Mouse (Mus musculus): ENCODE measurements around the gene Gpatch2l. TPM values are rescaled to one million over a fixed set of nuclear protein-coding genes. Genes with fewer than 3 reads are reported as not detected.
A peak's percentile ranks its signal among the peaks of the same experiment; 100 is the strongest.

Gene Gpatch2l
- total and polyA plus RNA-seq, 3 experiments, result 5.5 to 8.5 (median 8.0) TPM

DNA sequence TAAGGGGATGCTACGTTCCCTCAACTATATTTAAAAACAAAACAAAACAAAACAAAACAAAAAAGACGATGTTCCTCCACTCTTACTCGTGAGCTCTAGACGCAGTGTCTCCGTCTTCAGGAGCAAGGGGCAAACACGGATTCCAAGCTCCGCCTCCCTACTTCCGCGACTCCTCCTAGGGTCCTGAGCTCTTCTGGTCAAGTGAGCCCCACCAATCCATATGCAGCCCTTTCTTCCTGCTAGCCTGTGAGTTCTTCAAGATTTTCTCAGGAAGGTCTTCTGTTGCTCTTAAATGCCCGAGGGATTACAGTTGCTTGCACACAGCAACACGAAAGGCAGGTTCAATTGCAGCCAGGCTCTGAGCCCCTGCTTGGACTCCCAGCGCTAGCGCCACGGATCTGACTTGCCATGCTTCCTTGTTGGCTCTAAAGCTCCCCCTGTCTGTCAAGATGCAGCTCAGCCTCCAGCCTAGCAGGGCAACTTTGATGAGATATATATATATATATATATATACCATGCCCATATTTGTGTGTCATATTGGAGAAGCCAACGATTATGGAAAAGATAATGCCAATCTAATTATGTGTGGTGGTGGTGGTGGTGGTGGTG, 64.1 kb downstream of the Gpatch2l start:
- Histone ChIP-seq H3K27me3 (replicated peaks) (no peaks in the 10 kb centered on the region), H3K4me1 (ENCODE audit: control insufficient read depth in 1 of 2, insufficient read depth in 2 of 2) (no peaks in the 10 kb centered on the region), H3K79me2 (replicated peaks; ENCODE audit: control insufficient read depth, extremely low read depth, insufficient read depth, poor library complexity, severe bottlenecking) (no peaks in the 10 kb centered on the region), H3K4me2 (ENCODE audit: insufficient read depth, low read depth, poor library complexity, severe bottlenecking) (no peak overlapping the region), H3K9me3 (replicated peaks; ENCODE audit: low read length) (no peaks in the 10 kb centered on the region), H3K9ac (ENCODE audit: insufficient read depth, low read depth) (no peak overlapping the region), H3K27ac (ENCODE audit: insufficient read depth, low read depth) (no peak overlapping the region), H3K4me3 (replicated peaks in 1 of 3; ENCODE audit: low read depth in 2 of 3, low read length in 2 of 3, poor library complexity in 1 of 3) (no peak overlapping the region), H3K36me3 (replicated peaks in 1 of 2; ENCODE audit: control insufficient read depth in 1 of 2, insufficient read depth in 1 of 2, low read length in 1 of 2) (no peaks in the 10 kb centered on the region)
- TF ChIP-seq ELF1 (IDR thresholded peaks at IDR 0.05; ENCODE audit: low read depth, low read length) (no peak), NELFE (IDR thresholded peaks at IDR 0.05; ENCODE audit: low read depth, low read length) (no peak), MYC (IDR thresholded peaks at IDR 0.05; ENCODE audit: low read depth, low read length) (no peak), TCF12 (IDR thresholded peaks at IDR 0.05; ENCODE audit: low read depth, low read length) (no peak), SMC3 (IDR thresholded peaks at IDR 0.05; ENCODE audit: low read depth, low read length) (no peak), ZMIZ1 (IDR thresholded peaks at IDR 0.05; ENCODE audit: low read depth, low read length) (no peak), POLR2A (IDR thresholded peaks at IDR 0.05; ENCODE audit: low read depth, low read length) (no peak), E2F4 (IDR thresholded peaks at IDR 0.05; ENCODE audit: insufficient replicate concordance, low read depth, low read length) (no peak), USF1 (IDR thresholded peaks at IDR 0.05; ENCODE audit: low read depth, low read length) (no peak)
- dilution Hi-C loops (cut with MboI; ENCODE audit: extremely low pct_ligation_motif_present, extremely low pct_unique_long_range_greater_than_20kb, low sequenced_read_pairs), result no loop called here
- in situ Hi-C loops (cut with MboI; ENCODE audit: low pct_ligation_motif_present, low pct_unique_long_range_greater_than_20kb, low sequenced_read_pairs), result no loop called here
- no peak for DNase-seq (ENCODE audit: extremely low read depth)

GRCm38 (mm10) chr12:86309474-86309873, 67.8 kb downstream of the Gpatch2l start:
- H3K4me3 ChIP-seq (replicated peaks in 1 of 3; ENCODE audit: low read depth in 2 of 3, low read length in 2 of 3, poor library complexity in 1 of 3), result no peak overlapping the region
- H3K27ac ChIP-seq (ENCODE audit: insufficient read depth, low read depth), result no peak overlapping the region
- no peaks in the 10 kb centered on the region for H3K9me3 ChIP-seq (replicated peaks; ENCODE audit: low read length)
- H3K36me3 ChIP-seq (replicated peaks in 1 of 2; ENCODE audit: control insufficient read depth in 1 of 2, insufficient read depth in 1 of 2, low read length in 1 of 2), result no peaks in the 10 kb centered on the region
- DNase-seq (ENCODE audit: extremely low read depth), result no peak
- no peaks in the 10 kb centered on the region for H3K4me1 ChIP-seq (ENCODE audit: control insufficient read depth in 1 of 2, insufficient read depth in 2 of 2)
- H3K79me2 ChIP-seq (replicated peaks; ENCODE audit: control insufficient read depth, extremely low read depth, insufficient read depth, poor library complexity, severe bottlenecking), result no peaks in the 10 kb centered on the region
- dilution Hi-C loops (cut with MboI; ENCODE audit: extremely low pct_ligation_motif_present, extremely low pct_unique_long_range_greater_than_20kb, low sequenced_read_pairs), result no loop called here
- peaks cover under 1% of the 10 kb centered on the region for H3K27me3 ChIP-seq (replicated peaks)
- TF ChIP-seq POLR2AphosphoS2 (IDR thresholded peaks at IDR 0.05; ENCODE audit: low read depth, low read length) (no peak), MAFK (IDR thresholded peaks at IDR 0.05; ENCODE audit: insufficient replicate concordance, low read length) (peak; percentile 39; the same call in 1 of the 2 replicates), SMC3 (IDR thresholded peaks at IDR 0.05; ENCODE audit: low read depth, low read length) (no peak), JUND (conservative IDR thresholded peaks at IDR 0.05; ENCODE audit: low read depth, low read length) (no peak), CHD2 (IDR thresholded peaks at IDR 0.05; ENCODE audit: low read length) (no peak), RAD21 (IDR thresholded peaks at IDR 0.05; ENCODE audit: low read depth, low read length) (no peak)
- no peak overlapping the region for H3K4me2 ChIP-seq (ENCODE audit: insufficient read depth, low read depth, poor library complexity, severe bottlenecking)
- in situ Hi-C loops (cut with MboI; ENCODE audit: low pct_ligation_motif_present, low pct_unique_long_range_greater_than_20kb, low sequenced_read_pairs), result no loop called here
- no peak overlapping the region for H3K9ac ChIP-seq (ENCODE audit: insufficient read depth, low read depth)

DNA sequence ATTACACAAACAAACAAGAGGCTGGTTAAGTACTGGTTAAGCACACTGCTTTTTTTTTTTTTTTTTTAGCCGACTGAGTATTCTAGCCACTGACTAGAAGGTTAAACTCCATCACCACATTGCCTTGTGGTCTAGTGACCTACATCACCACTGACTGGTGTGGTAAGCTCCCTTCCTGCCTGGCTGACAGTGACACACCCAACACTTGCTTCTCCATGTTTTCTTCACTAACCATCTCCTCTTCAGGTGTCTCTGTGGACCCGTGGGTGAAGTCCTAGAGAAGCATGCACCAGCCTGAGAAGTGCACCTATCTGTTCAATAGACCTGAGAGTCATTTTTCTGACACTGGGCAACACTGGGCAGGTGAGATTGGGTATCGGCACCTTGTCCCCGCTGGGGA, 68.2 kb downstream of the Gpatch2l start:
- dilution Hi-C loops (cut with MboI; ENCODE audit: extremely low pct_ligation_motif_present, extremely low pct_unique_long_range_greater_than_20kb, low sequenced_read_pairs), result no loop called here
- peaks cover 3% of the 10 kb centered on the region for H3K27me3 ChIP-seq (replicated peaks)
- H3K79me2 ChIP-seq (replicated peaks; ENCODE audit: control insufficient read depth, extremely low read depth, insufficient read depth, poor library complexity, severe bottlenecking), result no peaks in the 10 kb centered on the region
- no peak overlapping the region for H3K4me2 ChIP-seq (ENCODE audit: insufficient read depth, low read depth, poor library complexity, severe bottlenecking)
- TF ChIP-seq IRF4 (IDR thresholded peaks at IDR 0.05; ENCODE audit: low read depth, low read length) (no peak), E2F4 (IDR thresholded peaks at IDR 0.05; ENCODE audit: insufficient replicate concordance, low read depth, low read length) (no peak), HCFC1 (IDR thresholded peaks at IDR 0.05; ENCODE audit: low read depth, low read length) (no peak), MYC (IDR thresholded peaks at IDR 0.05; ENCODE audit: low read depth, low read length) (no peak), RAD21 (IDR thresholded peaks at IDR 0.05; ENCODE audit: low read depth, low read length) (no peak), NELFE (IDR thresholded peaks at IDR 0.05; ENCODE audit: low read depth, low read length) (no peak), MEF2A (IDR thresholded peaks at IDR 0.05; ENCODE audit: borderline replicate concordance, low read depth, low read length) (no peak), RCOR1 (conservative IDR thresholded peaks at IDR 0.05; ENCODE audit: low read depth, low read length) (no peak), TBP (conservative IDR thresholded peaks at IDR 0.05; ENCODE audit: low read depth, low read length) (no peak), CHD2 (IDR thresholded peaks at IDR 0.05; ENCODE audit: low read length) (no peak), TCF12 (IDR thresholded peaks at IDR 0.05; ENCODE audit: low read depth, low read length) (no peak), NRF1 (IDR thresholded peaks at IDR 0.05; ENCODE audit: low read depth, low read length) (no peak), EP300 (IDR thresholded peaks at IDR 0.05; ENCODE audit: low read length) (no peak), ETS1 (conservative IDR thresholded peaks at IDR 0.05; ENCODE audit: low read depth, low read length) (no peak), USF2 (conservative IDR thresholded peaks at IDR 0.05; ENCODE audit: low read depth, low read length) (no peak)
- no peaks in the 10 kb centered on the region for H3K4me1 ChIP-seq (ENCODE audit: control insufficient read depth in 1 of 2, insufficient read depth in 2 of 2)
- in situ Hi-C loops (cut with MboI; ENCODE audit: low pct_ligation_motif_present, low pct_unique_long_range_greater_than_20kb, low sequenced_read_pairs), result no loop called here
- H3K36me3 ChIP-seq (replicated peaks in 1 of 2; ENCODE audit: control insufficient read depth in 1 of 2, insufficient read depth in 1 of 2, low read length in 1 of 2), result no peaks in the 10 kb centered on the region
- H3K9me3 ChIP-seq (replicated peaks; ENCODE audit: low read length), result no peaks in the 10 kb centered on the region
- H3K9ac ChIP-seq (ENCODE audit: insufficient read depth, low read depth), result no peak overlapping the region
- DNase-seq (ENCODE audit: extremely low read depth), result no peak
- no peak overlapping the region for H3K27ac ChIP-seq (ENCODE audit: insufficient read depth, low read depth)
- H3K4me3 ChIP-seq (replicated peaks in 1 of 3; ENCODE audit: low read depth in 2 of 3, low read length in 2 of 3, poor library complexity in 1 of 3), result no peak overlapping the region
